Mouse (Mus musculus) urinary bladder, postnatal 36 days (tissue): Measurements from ENCODE around the gene Plpp3.

Experiments used
- DNase-seq, 2 experiments: peaks; one replicate each; pipeline ENCODE4 v3.0.0; 2022; ENCODE audit warnings: low spot score in 2 of 2, mixed read lengths in 1 of 2

Plpp3 gene

DNA sequence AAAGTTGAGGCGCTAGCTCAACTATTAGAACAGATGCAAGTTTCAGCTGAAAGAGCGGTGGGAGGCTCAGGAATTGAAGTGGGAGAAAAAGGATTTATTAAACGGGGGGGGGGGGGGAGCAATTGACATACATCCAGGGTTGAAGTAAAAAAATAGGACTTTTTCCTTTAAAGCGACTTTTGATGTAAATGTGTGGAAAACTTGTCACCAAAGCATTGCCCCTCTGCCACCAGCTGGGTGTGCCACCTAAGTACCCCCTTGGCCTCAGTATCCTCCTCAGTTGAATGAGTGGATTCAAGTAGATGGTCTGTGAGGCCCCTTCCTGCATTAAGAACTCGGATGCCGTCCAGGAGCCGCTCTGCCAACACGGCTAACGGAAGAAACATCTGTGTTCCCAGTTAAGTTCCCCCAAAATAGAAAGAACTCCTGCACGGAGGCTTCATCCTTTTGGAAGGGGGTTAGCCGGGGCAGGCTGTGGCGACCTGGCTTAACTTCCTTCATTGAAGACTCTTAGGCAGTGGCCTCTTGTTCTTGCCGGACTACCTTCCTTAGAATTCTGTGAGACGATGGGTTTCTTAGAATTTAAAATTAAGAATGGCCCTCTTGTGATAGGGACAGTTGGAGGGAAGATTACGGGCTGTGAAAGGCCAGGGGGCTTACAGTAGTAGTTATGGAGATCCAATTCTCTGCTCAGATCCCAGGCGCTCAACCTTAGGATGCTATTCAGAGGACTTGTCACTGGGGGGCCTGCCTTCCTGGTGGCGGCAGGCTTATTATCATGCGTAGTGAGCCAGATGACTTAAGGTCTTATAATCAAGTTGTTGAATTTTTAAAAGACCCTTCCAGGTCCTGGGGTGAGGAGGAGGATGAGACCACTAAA is 1.7 kb downstream of the Plpp3 start:
- DNase-seq = peak in 1 of 2 experiments; percentile 18

- DNase-seq = no peak
These were observed 2.4 kb downstream of the Plpp3 start for GRCm38 (mm10) chr4:105159531-105159870.

- no peak for DNase-seq
These were observed 3.3 kb downstream of the Plpp3 start for GRCm38 (mm10) chr4:105160470-105160869.

DNA sequence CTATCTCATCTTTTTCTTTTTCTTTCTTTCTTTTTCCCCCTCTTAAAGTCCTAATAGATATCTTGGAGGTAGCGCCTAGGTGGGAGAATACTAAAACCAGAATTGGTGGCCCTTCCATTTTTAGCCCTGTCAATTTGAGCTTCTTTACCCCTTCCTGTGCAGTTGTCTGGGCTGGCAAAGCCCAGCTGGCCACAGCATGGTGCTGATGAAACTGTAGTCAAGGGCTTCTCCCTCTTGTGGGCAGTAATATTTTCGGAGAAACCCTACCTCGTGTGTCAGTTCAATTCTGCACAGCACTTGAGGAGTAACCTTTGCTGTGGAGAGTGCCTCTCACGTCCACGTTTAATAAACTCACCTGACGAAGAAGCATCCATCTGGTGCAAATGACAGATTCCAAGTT is 4.9 kb downstream of the Plpp3 start:
- DNase-seq = no peak

GRCm38 (mm10) chr4:105162676-105163075 is 5.5 kb downstream of the Plpp3 start:
- DNase-seq = no peak

DNA sequence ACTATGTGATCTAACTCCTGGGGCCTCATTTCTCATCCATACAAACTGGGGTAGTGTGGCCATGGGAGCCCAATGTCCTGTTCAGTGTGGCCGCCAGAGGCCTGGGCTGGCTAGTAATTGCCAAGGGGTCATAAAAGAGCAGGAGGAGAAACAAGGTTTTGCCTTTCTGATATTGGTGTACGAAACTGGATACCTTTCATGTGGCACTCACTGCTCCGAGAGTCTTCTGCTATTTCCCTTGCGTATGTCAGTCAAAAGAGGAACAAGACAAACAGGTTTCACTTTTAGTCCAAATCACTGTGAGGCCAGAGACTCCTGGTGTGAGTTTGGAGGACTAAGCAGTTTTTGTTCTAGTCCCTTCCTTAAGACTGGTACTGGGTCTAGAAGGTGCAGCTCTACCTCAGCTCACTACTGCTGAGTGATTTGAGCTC is 6.8 kb downstream of the Plpp3 start:
- no peak for DNase-seq

DNA sequence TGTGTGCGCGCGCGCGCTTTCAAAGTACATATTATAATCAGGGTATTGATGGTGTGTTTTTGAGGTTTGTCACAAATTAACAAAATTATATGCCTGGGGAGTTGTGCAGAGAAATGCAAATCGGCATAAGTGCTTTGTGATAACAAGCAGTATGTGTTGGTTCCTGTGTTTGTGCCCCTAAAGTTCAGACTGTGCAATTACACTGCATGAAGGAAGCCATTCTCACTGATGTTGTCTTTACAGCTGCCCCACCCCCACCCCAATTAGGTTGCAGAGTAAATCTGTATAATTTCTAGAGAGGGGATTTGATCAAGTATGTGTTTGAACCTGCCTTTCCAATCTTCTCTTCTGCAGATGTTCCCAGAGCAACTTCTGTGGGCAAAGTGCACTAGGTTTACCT is 7.8 kb downstream of the Plpp3 start:
- DNase-seq = no peak

- no peak for DNase-seq
These were observed 12.0 kb downstream of the Plpp3 start for GRCm38 (mm10) chr4:105169093-105169571.

DNA sequence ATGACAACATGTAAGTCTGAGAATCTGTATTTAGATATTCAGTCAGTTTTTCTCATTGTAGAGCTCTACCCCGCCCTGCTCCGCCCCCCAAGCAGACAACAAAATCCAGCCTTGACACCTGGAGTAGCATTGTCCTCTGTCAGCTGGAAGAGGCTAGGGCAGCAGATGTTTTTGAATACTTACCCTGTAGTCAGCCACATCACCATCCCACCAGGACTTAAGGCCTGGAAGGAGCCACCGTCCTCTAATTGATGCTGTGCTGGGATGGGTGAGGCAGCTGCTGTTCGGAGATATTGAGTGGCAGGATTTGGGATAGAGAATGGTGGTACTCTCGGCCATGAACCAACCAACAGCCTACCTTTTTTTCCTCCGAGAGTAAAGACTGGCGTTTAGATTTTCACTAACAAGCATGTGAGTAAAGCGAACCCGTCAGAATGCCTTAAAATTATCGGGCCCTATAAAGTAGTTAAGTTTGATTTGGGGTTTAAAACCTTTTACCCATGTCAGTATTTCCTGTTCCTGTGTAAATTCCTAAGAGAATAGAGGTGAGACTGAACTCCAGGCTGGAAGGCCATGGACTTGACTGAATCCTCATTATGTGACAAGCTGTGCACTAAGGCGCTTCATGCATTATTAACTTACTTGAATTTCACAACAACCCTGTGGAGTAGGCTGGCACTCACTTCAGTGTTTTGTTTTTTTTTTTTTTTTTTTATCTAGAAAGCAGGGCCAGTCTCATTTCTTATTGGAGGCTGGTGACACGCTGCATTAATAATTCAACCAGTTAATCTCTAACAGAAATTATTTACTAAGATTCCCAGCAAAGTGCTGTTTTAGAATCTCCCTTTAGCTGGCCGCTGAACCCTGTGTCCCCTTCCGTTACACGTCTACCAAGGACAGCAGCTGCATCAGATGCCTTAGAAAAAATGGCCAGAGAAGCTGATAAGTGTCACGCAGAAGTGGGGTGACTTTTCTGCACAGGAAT is 13.0 kb downstream of the Plpp3 start:
- DNase-seq = no peak

GRCm38 (mm10) chr4:105170811-105171401 is 13.8 kb downstream of the Plpp3 start:
- DNase-seq = no peak

DNA sequence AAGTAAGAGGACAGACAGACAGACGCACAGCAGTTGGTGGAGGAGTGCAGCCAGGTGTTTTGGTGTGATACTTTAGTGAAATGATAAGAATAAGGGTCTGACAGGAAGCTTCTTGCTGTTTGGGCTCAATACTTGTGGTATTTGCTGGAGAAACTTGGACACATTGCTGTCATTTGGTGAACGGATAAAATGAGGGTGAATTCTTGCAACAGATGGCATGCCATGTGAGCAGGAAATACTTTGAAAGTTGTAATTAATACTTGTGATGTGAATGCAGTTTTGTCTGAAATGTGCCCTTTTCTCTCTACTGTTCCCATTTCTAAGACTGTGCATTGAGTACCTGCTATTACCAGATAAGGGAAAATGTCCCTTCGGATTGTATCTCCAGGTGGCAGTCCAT is 14.3 kb downstream of the Plpp3 start:
- DNase-seq = no peak

- no peak for DNase-seq
These were observed 17.6 kb downstream of the Plpp3 start for GRCm38 (mm10) chr4:105174778-105175177.

GRCm38 (mm10) chr4:105175255-105176035 is 18.3 kb downstream of the Plpp3 start:
- DNase-seq = peak in 1 of 2 experiments; percentile 24

GRCm38 (mm10) chr4:105181014-105181658 is 24.0 kb downstream of the Plpp3 start:
- no peak for DNase-seq

DNA sequence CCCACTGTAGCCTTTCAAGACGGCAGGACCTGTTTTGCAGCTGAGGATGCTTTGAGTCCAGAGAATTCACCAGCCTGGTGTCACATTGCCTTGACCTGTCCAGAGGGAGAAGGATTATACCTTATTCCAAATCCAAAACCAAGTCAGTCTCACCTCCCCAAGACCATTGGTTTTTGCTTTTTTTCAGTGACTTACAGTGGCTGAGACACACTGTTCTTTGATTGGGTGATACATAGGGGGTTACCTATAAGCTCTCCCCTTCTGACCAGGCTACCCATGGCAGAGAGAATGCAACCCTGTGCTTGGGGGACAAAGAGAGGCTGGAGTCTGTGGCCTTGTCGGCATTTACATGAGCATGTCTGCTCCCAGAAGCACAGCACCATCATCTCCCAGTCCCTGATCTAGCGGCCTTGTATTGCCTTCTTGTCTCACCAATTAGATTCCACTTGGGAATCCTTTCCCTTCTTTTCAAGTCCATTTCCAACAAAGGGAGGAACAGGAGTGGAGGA is 24.6 kb downstream of the Plpp3 start:
- no peak for DNase-seq

GRCm38 (mm10) chr4:105182249-105182648 is 25.1 kb downstream of the Plpp3 start:
- no peak for DNase-seq

GRCm38 (mm10) chr4:105184490-105184889 is 27.3 kb downstream of the Plpp3 start:
- DNase-seq = no peak

- no peak for DNase-seq
These were observed 27.8 kb downstream of the Plpp3 start for GRCm38 (mm10) chr4:105184924-105185323.

- no peak for DNase-seq
These were observed 29.5 kb downstream of the Plpp3 start for GRCm38 (mm10) chr4:105186654-105187053.

GRCm38 (mm10) chr4:105187873-105188272 is 30.7 kb downstream of the Plpp3 start:
- DNase-seq = no peak
